26 mouse cellular contexts compared by ENCODE assay signal in genomic region chr4:137731891-137732290, GRCm38 (mm10).
DNase-seq lines count a peak whose midpoint lies in the region; ATAC-seq lines count a peak whose summit lies in the region.
"Had no signal": no experiment of that assay in that cellular context is flagged by ENCODE, and none has a peak within 500 bp of the region (broad histone marks: within the 10 kb centered on the region; RNA-seq: fewer than 3 reads in every experiment).

No protein-coding gene starts in this region.

- peak overlapping the region; percentile 37; the same call in 1 of the 2 replicates for H3K27ac ChIP-seq in heart, embryonic 10.5 days
- H3K27ac ChIP-seq in embryonic facial prominence, embryonic 10.5 days (replicated peaks), result peak overlapping the region; percentile 14; the same call in 1 of the 2 replicates
- H3K27ac ChIP-seq: embryonic facial prominence, embryonic 13.5 days; gastrocnemius, adult 2 months; kidney, postnatal 0 days; liver, embryonic 14.5 days; midbrain, embryonic 13.5 days had no signal

- intact Hi-C loops in heart, postnatal 36 days (cut with DNase I), result loop anchor here (2.0 kb wide), 1 partner anchor 221 kb away; no protein-coding TSS in a partner anchor

- H3K36me3 ChIP-seq in heart, embryonic 10.5 days, result no peaks in the 10 kb centered on the region
- no peaks in the 10 kb centered on the region for H3K36me3 ChIP-seq in embryonic facial prominence, embryonic 10.5 days (replicated peaks)
- H3K36me3 ChIP-seq: embryonic facial prominence, embryonic 13.5 days; G1E; midbrain, embryonic 13.5 days had no signal

- ATAC-seq in granulocyte monocyte progenitor cell, adult 5-6 weeks (replicated peaks; ENCODE audit: poor library complexity, severe bottlenecking), result no peak
- ATAC-seq: activated CD4-positive, CD25-positive, alpha-beta regulatory T cell, adult 4 months; forebrain, embryonic 14.5 days; hindbrain, embryonic 16.5 days; midbrain, embryonic 13.5 days had no signal

- H3K4me3 ChIP-seq in heart, embryonic 10.5 days, result no peak overlapping the region
- no peak overlapping the region for H3K4me3 ChIP-seq in embryonic facial prominence, embryonic 10.5 days
- H3K4me3 ChIP-seq: embryonic facial prominence, embryonic 13.5 days; erythroblast, embryonic 14.5 days; gastrocnemius, adult 2 months; megakaryocyte, embryonic 14.5 days; midbrain, embryonic 13.5 days had no signal

- no peaks in the 10 kb centered on the region for H3K9me3 ChIP-seq in heart, embryonic 10.5 days
- no peaks in the 10 kb centered on the region for H3K9me3 ChIP-seq in embryonic facial prominence, embryonic 10.5 days
- H3K9me3 ChIP-seq: embryonic facial prominence, embryonic 13.5 days; G1E; megakaryocyte, embryonic 14.5 days; midbrain, embryonic 13.5 days had no signal

- 64% methylated on average over 10 of the region's 10 CpGs for WGBS in heart, embryonic 10.5 days
- WGBS in embryonic facial prominence, embryonic 10.5 days, result 74% methylated on average over 10 of the region's 10 CpGs

- H3K27me3 ChIP-seq in heart, embryonic 10.5 days (ENCODE audit: insufficient read depth, poor library complexity, severe bottlenecking), result peaks cover 62% of the 10 kb centered on the region
- peaks cover 59% of the 10 kb centered on the region for H3K27me3 ChIP-seq in embryonic facial prominence, embryonic 10.5 days (replicated peaks; ENCODE audit: low read depth, poor library complexity, severe bottlenecking)

- H3K4me1 ChIP-seq in heart, embryonic 10.5 days, result peaks cover 36% of the 10 kb centered on the region
- peaks cover 54% of the 10 kb centered on the region for H3K4me1 ChIP-seq in embryonic facial prominence, embryonic 10.5 days

- DNase-seq in heart, embryonic 10.5 days (ENCODE audit: low spot score), result no peak
- DNase-seq in heart, postnatal 36 days, result no peak
- peak; percentile 63 to 68 for DNase-seq in cerebellum, adult 18-20 months
- DNase-seq in cerebellum, adult 9-10 months, result peak; percentile 67
- no peak for DNase-seq in embryonic facial prominence, embryonic 10.5 days (ENCODE audit: low spot score)
- DNase-seq in kidney, adult 11 months, result no peak
- DNase-seq: adrenal gland, postnatal 10 days; B cell, adult 2 months; gastrocnemius, adult 2 months; heart, postnatal 10 days; kidney, adult 18-20 months; layer of hippocampus, adult 9-11 months; lung, embryonic 14.5 days; right cerebral cortex, postnatal 25 days; spleen, adult 18-20 months had no signal

Comparison
In these comparisons a context has a peak if more than half of its experiments do, and no peak if none do; other contexts are left out.
1. DNase-seq: peak in cerebellum, adult 18-20 months (2 of 2) and cerebellum, adult 9-10 months (single experiment); none in heart, embryonic 10.5 days (single experiment), heart, postnatal 36 days (0 of 2), embryonic facial prominence, embryonic 10.5 days (single experiment) and kidney, adult 11 months (single experiment).